Comparison of ENCODE assay signal across 14 mouse cellular contexts in the genomic region with DNA sequence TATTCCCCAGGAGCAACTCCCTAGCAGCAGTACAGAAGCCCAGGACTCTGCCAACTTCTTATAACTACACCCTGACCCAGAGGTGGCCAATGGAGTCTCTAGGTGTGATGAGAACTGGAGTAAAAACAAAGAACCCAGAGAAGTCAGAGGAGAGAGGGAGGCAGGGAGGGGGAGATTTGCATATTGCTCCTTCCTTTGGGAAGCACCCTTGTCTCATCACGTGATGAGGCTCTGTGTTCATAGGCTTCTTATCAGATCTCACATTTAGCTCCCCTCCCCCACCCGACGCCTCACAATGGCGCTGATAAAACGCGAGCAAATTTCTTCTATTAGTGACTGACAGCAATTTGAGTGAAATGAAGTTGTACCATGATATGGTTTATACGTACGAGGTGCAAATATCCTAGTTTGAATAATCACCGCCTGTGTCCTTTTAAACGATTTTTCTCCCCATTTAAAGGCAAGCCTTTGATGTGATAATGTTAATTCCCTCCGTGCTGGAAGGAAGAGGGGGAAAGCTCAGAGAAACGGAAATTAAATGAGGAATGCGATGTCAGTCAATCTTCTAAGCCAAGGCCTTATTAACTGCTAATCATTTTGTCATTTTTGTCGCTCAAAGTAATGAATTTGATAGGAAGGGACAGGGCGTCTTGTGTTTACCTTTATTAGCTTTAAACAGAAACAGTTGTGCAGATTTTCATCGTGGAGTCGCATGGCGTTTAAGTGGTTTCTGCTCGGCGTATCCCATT.
DNase-seq lines count a peak whose midpoint lies in the region; ATAC-seq lines count a peak whose summit lies in the region.
"Had no signal": no experiment of that assay in that cellular context is flagged by ENCODE, and none has a peak within 500 bp of the region (broad histone marks: within the 10 kb centered on the region; RNA-seq: fewer than 3 reads in every experiment).

No protein-coding gene starts in this region.

- H3K4me3 ChIP-seq in kidney, embryonic 14.5 days (ENCODE audit: low read length), result no peak overlapping the region
- H3K4me3 ChIP-seq in forebrain, embryonic 11.5 days (ENCODE audit: low read depth, low read length), result no peak overlapping the region
- no peak overlapping the region for H3K4me3 ChIP-seq in hindbrain, embryonic 16.5 days (ENCODE audit: low read length)
- no peak overlapping the region for H3K4me3 ChIP-seq in neural tube, embryonic 13.5 days
- H3K4me3 ChIP-seq: left cerebral cortex, adult 2 months; liver, embryonic 15.5 days had no signal

- H3K27me3 ChIP-seq in kidney, embryonic 14.5 days (ENCODE audit: control insufficient read depth, insufficient read depth, low read length), result 0 out of 2 replicates have a peak, but pooled peaks cover 2% of the 10 kb centered on the region
- H3K27me3 ChIP-seq in forebrain, embryonic 11.5 days (ENCODE audit: control insufficient read depth, insufficient read depth, low read length), result no peaks in the 10 kb centered on the region
- H3K27me3 ChIP-seq in hindbrain, embryonic 16.5 days (replicated peaks; ENCODE audit: control insufficient read depth, insufficient read depth, low read length), result no peaks in the 10 kb centered on the region
- peaks cover 49% of the 10 kb centered on the region for H3K27me3 ChIP-seq in neural tube, embryonic 13.5 days
- H3K27me3 ChIP-seq: liver, embryonic 15.5 days had no signal

- H3K4me1 ChIP-seq in kidney, embryonic 14.5 days (ENCODE audit: control insufficient read depth, insufficient read depth, low read length), result peaks cover 16% of the 10 kb centered on the region; the same call in 1 of the 2 replicates
- no peaks in the 10 kb centered on the region for H3K4me1 ChIP-seq in forebrain, embryonic 11.5 days (replicated peaks; ENCODE audit: control insufficient read depth, insufficient read depth, low read length)
- no peaks in the 10 kb centered on the region for H3K4me1 ChIP-seq in hindbrain, embryonic 16.5 days (ENCODE audit: control insufficient read depth, insufficient read depth, low read depth, low read length)
- H3K4me1 ChIP-seq in neural tube, embryonic 13.5 days (replicated peaks), result peaks cover 13% of the 10 kb centered on the region
- H3K4me1 ChIP-seq: liver, embryonic 15.5 days had no signal

- ATAC-seq in kidney, embryonic 14.5 days (ENCODE audit: low FRiP score, low TSS enrichment), result 0 out of 2 replicates have a peak, but pooled peaks have one; percentile 32
- peak; percentile 61 for ATAC-seq in forebrain, embryonic 11.5 days (replicated peaks; ENCODE audit: low FRiP score)
- ATAC-seq in hindbrain, embryonic 16.5 days, result no peak
- no peak; the same call in 1 of the 2 replicates for ATAC-seq in neural tube, embryonic 13.5 days (ENCODE audit: low read depth)

- H3K4me2 ChIP-seq in kidney, embryonic 14.5 days (replicated peaks; ENCODE audit: low read depth, low read length), result no peak overlapping the region; the same call in 1 of the 2 replicates
- peak overlapping the region; percentile 8; the same call in 1 of the 2 replicates for H3K4me2 ChIP-seq in forebrain, embryonic 11.5 days (ENCODE audit: low read depth, low read length, severe bottlenecking)
- H3K4me2 ChIP-seq in hindbrain, embryonic 16.5 days (ENCODE audit: low read length), result peak overlapping the region; percentile 11; the same call in 1 of the 2 replicates
- H3K4me2 ChIP-seq in neural tube, embryonic 13.5 days, result peak overlapping the region; percentile 33
- H3K4me2 ChIP-seq: liver, embryonic 15.5 days had no signal

- no peak overlapping the region for H3K9ac ChIP-seq in kidney, embryonic 14.5 days (ENCODE audit: low read depth, low read length)
- no peak overlapping the region for H3K9ac ChIP-seq in forebrain, embryonic 11.5 days (ENCODE audit: low read length)
- H3K9ac ChIP-seq in hindbrain, embryonic 16.5 days (ENCODE audit: low read depth, low read length), result no peak overlapping the region
- no peak overlapping the region for H3K9ac ChIP-seq in neural tube, embryonic 13.5 days
- H3K9ac ChIP-seq: liver, embryonic 15.5 days had no signal

- WGBS in kidney, embryonic 14.5 days, result 35% methylated on average over 20 of the region's 20 CpGs
- 16% methylated on average over 20 of the region's 20 CpGs for WGBS in forebrain, embryonic 11.5 days
- WGBS in hindbrain, embryonic 16.5 days, result 22% methylated on average over 20 of the region's 20 CpGs
- WGBS in neural tube, embryonic 13.5 days, result 32% methylated on average over 20 of the region's 20 CpGs

- H3K9me3 ChIP-seq in kidney, embryonic 14.5 days (ENCODE audit: control insufficient read depth, low read length), result no peaks in the 10 kb centered on the region
- no peaks in the 10 kb centered on the region for H3K9me3 ChIP-seq in forebrain, embryonic 11.5 days (ENCODE audit: control insufficient read depth, low read length)
- H3K9me3 ChIP-seq in hindbrain, embryonic 16.5 days (ENCODE audit: control insufficient read depth, low read length), result no peaks in the 10 kb centered on the region
- H3K9me3 ChIP-seq in neural tube, embryonic 13.5 days, result no peaks in the 10 kb centered on the region
- H3K9me3 ChIP-seq: liver, embryonic 15.5 days had no signal

- no peak for DNase-seq in kidney, postnatal 25 days
- DNase-seq in forebrain, embryonic 11.5 days (ENCODE audit: low spot score), result no peak
- no peak for DNase-seq in layer of hippocampus, adult 8-10 months (ENCODE audit: low spot score in 2 of 2)
- DNase-seq in layer of hippocampus, adult 18-20 months (ENCODE audit: low spot score in 2 of 2), result no peak
- no peak for DNase-seq in layer of hippocampus, postnatal 10 days (ENCODE audit: low spot score in 2 of 2)
- DNase-seq: adrenal gland, adult 2 months; heart, postnatal 14 days; kidney, adult 9 months; thymus, adult 2 months had no signal

- H3K36me3 ChIP-seq in kidney, embryonic 14.5 days (ENCODE audit: control insufficient read depth, insufficient read depth, low read length), result no peaks in the 10 kb centered on the region
- no peaks in the 10 kb centered on the region for H3K36me3 ChIP-seq in forebrain, embryonic 11.5 days (ENCODE audit: control insufficient read depth, insufficient read depth, low read length)
- H3K36me3 ChIP-seq in hindbrain, embryonic 16.5 days (ENCODE audit: control insufficient read depth, insufficient read depth, low read length), result no peaks in the 10 kb centered on the region
- H3K36me3 ChIP-seq in neural tube, embryonic 13.5 days, result no peaks in the 10 kb centered on the region
- H3K36me3 ChIP-seq: liver, embryonic 15.5 days had no signal

- H3K27ac ChIP-seq in kidney, embryonic 14.5 days (ENCODE audit: low read depth, low read length), result no peak overlapping the region
- no peak overlapping the region for H3K27ac ChIP-seq in forebrain, embryonic 11.5 days (ENCODE audit: low read depth, low read length)
- H3K27ac ChIP-seq in hindbrain, embryonic 16.5 days (ENCODE audit: low read depth, low read length), result no peak overlapping the region
- no peak overlapping the region for H3K27ac ChIP-seq in neural tube, embryonic 13.5 days (replicated peaks)
- H3K27ac ChIP-seq: left cerebral cortex, adult 2 months; liver, embryonic 15.5 days had no signal

Comparison
In these comparisons a context has a peak if more than half of its experiments do, and no peak if none do; other contexts are left out.
1. ATAC-seq: peak in kidney, embryonic 14.5 days (single experiment) and forebrain, embryonic 11.5 days (single experiment); none in hindbrain, embryonic 16.5 days (single experiment) and neural tube, embryonic 13.5 days (single experiment).